In genomic region chr6:54326671-54327625, GRCm38 (mm10) we compare ENCODE assay signal across 9 mouse cellular contexts. TPM values are rescaled to one million over a fixed set of nuclear protein-coding genes. Genes with fewer than 3 reads are reported as not detected.
A peak's percentile ranks its signal among the peaks of the same experiment; 100 is the strongest.
DNase-seq lines count a peak whose midpoint lies in the region; ATAC-seq and TF ChIP-seq lines count a peak whose summit lies in the region.
"Had no signal": no experiment of that assay in that cellular context is flagged by ENCODE, and none has a peak within 500 bp of the region (broad histone marks: within the 10 kb centered on the region; RNA-seq: fewer than 3 reads in every experiment).

No protein-coding gene starts in this region.

- H3K36me3 ChIP-seq in ES-Bruce4 (ENCODE audit: control insufficient read depth, insufficient read depth, low read length, poor library complexity, severe bottlenecking): no peaks in the 10 kb centered on the region
- no peaks in the 10 kb centered on the region for H3K36me3 ChIP-seq in forebrain, embryonic 14.5 days (ENCODE audit: control insufficient read depth, insufficient read depth, low read length)
- no peaks in the 10 kb centered on the region for H3K36me3 ChIP-seq in liver, embryonic 16.5 days (ENCODE audit: control insufficient read depth, insufficient read depth)
- H3K36me3 ChIP-seq in neural tube, embryonic 12.5 days: no peaks in the 10 kb centered on the region

- no peak for TF ChIP-seq POLR2A in ES-Bruce4 (IDR thresholded peaks at IDR 0.05; ENCODE audit: insufficient read depth, low read length)

- no peaks in the 10 kb centered on the region for H3K4me1 ChIP-seq in ES-Bruce4 (ENCODE audit: control insufficient read depth, insufficient read depth, low read length)
- peaks cover 27% of the 10 kb centered on the region for H3K4me1 ChIP-seq in forebrain, embryonic 14.5 days (ENCODE audit: control insufficient read depth, insufficient read depth, low read length)
- no peaks in the 10 kb centered on the region for H3K4me1 ChIP-seq in liver, embryonic 16.5 days (ENCODE audit: control insufficient read depth, low read depth, low read length)
- peaks cover 18% of the 10 kb centered on the region for H3K4me1 ChIP-seq in neural tube, embryonic 12.5 days

- H3K4me3 ChIP-seq in ES-Bruce4 (ENCODE audit: low read depth, low read length): peak overlapping the region; percentile 53
- peak overlapping the region; percentile 46 for H3K4me3 ChIP-seq in forebrain, embryonic 14.5 days (ENCODE audit: low read depth, low read length)
- H3K4me3 ChIP-seq in liver, embryonic 16.5 days (ENCODE audit: low read depth, low read length): peak overlapping the region; percentile 57
- H3K4me3 ChIP-seq in neural tube, embryonic 12.5 days: peak overlapping the region; percentile 46

- peak; percentile 78 for DNase-seq in forebrain, embryonic 14.5 days (ENCODE audit: low spot score)
- DNase-seq in heart, postnatal 36 days: peak; percentile 36 to 44
- peak; percentile 45 to 67 for DNase-seq in layer of hippocampus, adult 18-20 months (ENCODE audit: low spot score in 2 of 2)
- peak; percentile 73 for DNase-seq in urinary bladder, postnatal 14 days (ENCODE audit: low spot score)

- no peak overlapping the region for H3K27ac ChIP-seq in ES-Bruce4 (ENCODE audit: insufficient read depth, low read length)
- no peak overlapping the region for H3K27ac ChIP-seq in forebrain, embryonic 14.5 days (ENCODE audit: low read depth, low read length)
- H3K27ac ChIP-seq in liver, embryonic 16.5 days (ENCODE audit: low read length): no peak overlapping the region
- H3K27ac ChIP-seq in neural tube, embryonic 12.5 days: no peak overlapping the region

- under 1% methylated on average over 52 of the region's 53 CpGs for WGBS in forebrain, embryonic 14.5 days
- under 1% methylated on average over 53 of the region's 53 CpGs for WGBS in liver, embryonic 16.5 days (ENCODE audit: insufficient replicate concordance)
- WGBS in neural tube, embryonic 12.5 days: under 1% methylated on average over 53 of the region's 53 CpGs

- no peak overlapping the region for H3K9ac ChIP-seq in ES-Bruce4 (ENCODE audit: low read depth, poor library complexity, severe bottlenecking)
- H3K9ac ChIP-seq in forebrain, embryonic 14.5 days (ENCODE audit: low read length): peak overlapping the region; percentile 60
- H3K9ac ChIP-seq in liver, embryonic 16.5 days (ENCODE audit: low read depth, low read length): peak overlapping the region; percentile 29; the same call in 1 of the 2 replicates
- peak overlapping the region; percentile 47; the same call in 1 of the 2 replicates for H3K9ac ChIP-seq in neural tube, embryonic 12.5 days

- TF ChIP-seq EP300 in ES-Bruce4 (IDR thresholded peaks at IDR 0.05; ENCODE audit: insufficient read depth, low read depth, low read length): no peak

- intact Hi-C loops in heart, postnatal 36 days (cut with DNase I): loop anchor here (2.0 to 5.0 kb wide), 2 partner anchors 42 to 70 kb away; no protein-coding TSS in a partner anchor

- peak; percentile 88 for ATAC-seq in cerebellum, adult (ENCODE audit: insufficient number of reproducible peaks, low FRiP score, low TSS enrichment)
- ATAC-seq in forebrain, embryonic 14.5 days: peak; percentile 74
- peak; percentile 81 for ATAC-seq in liver, embryonic 16.5 days (ENCODE audit: low read depth)
- peak; percentile 78 for ATAC-seq in neural tube, embryonic 12.5 days (ENCODE audit: low FRiP score, low read depth)
- ATAC-seq: Patski had no signal

- no peaks in the 10 kb centered on the region for H3K9me3 ChIP-seq in ES-Bruce4 (replicated peaks; ENCODE audit: control insufficient read depth, insufficient read depth, low read length, poor library complexity, severe bottlenecking)
- H3K9me3 ChIP-seq in forebrain, embryonic 14.5 days (replicated peaks; ENCODE audit: control insufficient read depth, low read length): no peaks in the 10 kb centered on the region
- no peaks in the 10 kb centered on the region for H3K9me3 ChIP-seq in liver, embryonic 16.5 days (replicated peaks; ENCODE audit: control insufficient read depth, low read length)
- no peaks in the 10 kb centered on the region for H3K9me3 ChIP-seq in neural tube, embryonic 12.5 days

- TF ChIP-seq CTCF in ES-Bruce4 (IDR thresholded peaks at IDR 0.05; ENCODE audit: low read depth, low read length): no peak

- peaks cover 7% of the 10 kb centered on the region; the same call in 1 of the 2 replicates for H3K27me3 ChIP-seq in ES-Bruce4 (ENCODE audit: control insufficient read depth, insufficient read depth, low read length, poor library complexity, severe bottlenecking)
- peaks cover 23% of the 10 kb centered on the region; the same call in 1 of the 2 replicates for H3K27me3 ChIP-seq in forebrain, embryonic 14.5 days (replicated peaks; ENCODE audit: control insufficient read depth, insufficient read depth, low read length)
- peaks cover 9% of the 10 kb centered on the region for H3K27me3 ChIP-seq in liver, embryonic 16.5 days (ENCODE audit: control insufficient read depth, insufficient read depth, low read depth, low read length)
- H3K27me3 ChIP-seq in neural tube, embryonic 12.5 days (replicated peaks): peaks cover 49% of the 10 kb centered on the region
- H3K27me3 ChIP-seq: Patski had no signal

- H3K4me2 ChIP-seq in forebrain, embryonic 14.5 days (ENCODE audit: low read length): peak overlapping the region; percentile 91
- peak overlapping the region; percentile 62 for H3K4me2 ChIP-seq in liver, embryonic 16.5 days (ENCODE audit: low read depth, low read length)
- H3K4me2 ChIP-seq in neural tube, embryonic 12.5 days (replicated peaks): peak overlapping the region; percentile 97

RNA-seq across cellular contexts. Expression of gene Prr15, which starts 1.3 kb away (rescaled TPM):
- 0.79 and 2.1 TPM in 2 replicates for polyA plus RNA-seq in ES-Bruce4 (2011; ENCODE audit: insufficient read depth, insufficient read length, low read depth, missing spikeins)
- polyA plus RNA-seq in forebrain, embryonic 14.5 days (2014; fragmentation: Nextera tagmentation; extraction: Ambion mirVana): 2.0 and 3.1 TPM in 2 replicates
- total RNA-seq in heart, postnatal 36 days (2021): 1 to 10 TPM; 1.7 to 2.2 TPM
- total RNA-seq in layer of hippocampus, adult 18-20 months (2021): 1 to 10 TPM in 1 of 2 experiments, under 1 TPM in 1; 0.74 to 1.0 TPM
- polyA plus RNA-seq in liver, embryonic 16.5 days (2015; fragmentation: Nextera tagmentation; extraction: Ambion mirVana): 1.3 and 1.6 TPM in 2 replicates
- 0.49 and 0.82 TPM in 2 replicates for polyA plus RNA-seq in neural tube, embryonic 12.5 days (2016; fragmentation: Nextera tagmentation; extraction: Ambion mirVana)
